Mouse (Mus musculus) midbrain, embryonic 12.5 days (tissue): ENCODE measurements at regions not wholly inside any gene's neighbourhood (a gene's known extent, or its start where the extent isn't known, plus 50 kb on each side); places are given as distances from the start of the nearest gene placed in this dataset.

Experiments
- ATAC-seq: fragments of 200-750 bp; cut with Nextera tagmentation; 2 replicates; pipeline ENCODE4 v1.8.0; 2017; ENCODE audit warnings: low read depth, moderate TSS enrichment, moderate library complexity; ENCODE audit not compliant: low FRiP score
- H3K27ac ChIP-seq: fragments of 300-500 bp; sonication (generic); replicated peaks from 2 replicates; pipeline ENCODE4 v1.5.1; 2016; ENCODE audit warnings: mild to moderate bottlenecking
- H3K27me3 ChIP-seq: fragments of 300-500 bp; sonication (generic); 2 replicates; pipeline ENCODE4 v1.6.1; 2016; ENCODE audit warnings: mild to moderate bottlenecking
- H3K36me3 ChIP-seq: fragments of 300-500 bp; sonication (generic); 2 replicates; pipeline ENCODE4 v1.6.1; 2016
- H3K4me1 ChIP-seq: fragments of 300-500 bp; sonication (generic); 2 replicates; pipeline ENCODE4 v1.6.1; 2016
- H3K4me2 ChIP-seq: fragments of 300-500 bp; sonication (generic); replicated peaks from 2 replicates; pipeline ENCODE4 v1.6.1; 2016; ENCODE audit warnings: mild to moderate bottlenecking, moderate library complexity
- H3K4me3 ChIP-seq: fragments of 300-500 bp; sonication (generic); 2 replicates; pipeline ENCODE4 v1.5.1; 2016; ENCODE audit warnings: mild to moderate bottlenecking
- H3K9ac ChIP-seq: fragments of 300-500 bp; sonication (generic); replicated peaks from 2 replicates; pipeline ENCODE4 v1.6.1; 2016; ENCODE audit warnings: mild to moderate bottlenecking, moderate library complexity
- H3K9me3 ChIP-seq: fragments of 300-500 bp; sonication (generic); 2 replicates; pipeline ENCODE4 v1.6.1; 2016; ENCODE audit warnings: mild to moderate bottlenecking
- WGBS: fragments of 180-500 bp; shearing (Covaris S2); methylation state at CpG from one replicate; pipeline ENCODE4 v1.1.7; 2016; 5-methylcytosine and 5-hydroxymethylcytosine counted together

- no peak overlapping the region for H3K4me2 ChIP-seq
- ATAC-seq: no peak
- no peak overlapping the region for H3K4me3 ChIP-seq
- H3K4me1 ChIP-seq: no peaks in the 10 kb centered on the region
- WGBS: 51% methylated on average over 9 of the region's 9 CpGs
- no peak overlapping the region for H3K27ac ChIP-seq
- no peaks in the 10 kb centered on the region for H3K9me3 ChIP-seq
- H3K27me3 ChIP-seq: no peaks in the 10 kb centered on the region
- no peak overlapping the region for H3K9ac ChIP-seq
- no peaks in the 10 kb centered on the region for H3K36me3 ChIP-seq
Observed at GRCm38 (mm10) chr15:11590542-11591116, 191.2 kb upstream of the Tars start.

DNA sequence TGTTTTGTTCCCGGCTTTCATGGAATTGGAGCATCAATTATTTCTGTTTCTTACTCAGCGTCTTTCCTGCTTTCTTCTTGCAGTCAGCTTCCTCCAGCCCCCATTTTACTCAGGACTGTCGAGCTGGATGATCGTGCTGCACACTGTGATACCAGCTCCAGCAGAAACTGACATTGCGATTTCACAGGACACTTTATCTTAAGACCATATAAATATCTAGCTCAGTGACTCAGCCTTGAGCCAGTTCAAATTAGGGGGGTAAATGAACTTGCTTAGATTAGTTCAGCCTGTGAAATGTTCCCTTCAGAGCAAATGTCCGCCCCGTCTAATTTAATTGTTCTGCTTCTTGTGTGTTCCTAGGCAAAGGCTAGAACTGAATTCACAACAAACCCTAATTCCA lies 190.3 kb upstream of the Tars start:
- ATAC-seq: no peak
- no peaks in the 10 kb centered on the region for H3K27me3 ChIP-seq
- WGBS: 65% methylated on average over 7 of the region's 7 CpGs
- no peaks in the 10 kb centered on the region for H3K4me1 ChIP-seq
- H3K27ac ChIP-seq: no peak overlapping the region
- H3K9me3 ChIP-seq: no peaks in the 10 kb centered on the region
- no peak overlapping the region for H3K4me2 ChIP-seq
- H3K4me3 ChIP-seq: no peak overlapping the region
- H3K9ac ChIP-seq: no peak overlapping the region
- H3K36me3 ChIP-seq: no peaks in the 10 kb centered on the region

GRCm38 (mm10) chr15:11586384-11586783 lies 186.9 kb upstream of the Tars start:
- ATAC-seq: no peak
- Histone ChIP-seq H3K4me1 (no peaks in the 10 kb centered on the region), H3K4me3 (no peak overlapping the region), H3K36me3 (no peaks in the 10 kb centered on the region), H3K4me2 (no peak overlapping the region), H3K27ac (no peak overlapping the region), H3K27me3 (no peaks in the 10 kb centered on the region), H3K9ac (no peak overlapping the region), H3K9me3 (no peaks in the 10 kb centered on the region)
- WGBS: 94% methylated on average over 2 of the region's 2 CpGs

- Histone ChIP-seq H3K36me3 (no peaks in the 10 kb centered on the region), H3K9me3 (no peaks in the 10 kb centered on the region), H3K4me1 (no peaks in the 10 kb centered on the region), H3K27ac (no peak overlapping the region), H3K27me3 (no peaks in the 10 kb centered on the region), H3K4me3 (no peak overlapping the region), H3K4me2 (no peak overlapping the region), H3K9ac (no peak overlapping the region)
- WGBS: 49% methylated on average over 2 of the region's 2 CpGs
- no peak for ATAC-seq
Observed at GRCm38 (mm10) chr15:11584155-11584554, 184.7 kb upstream of the Tars start.

DNA sequence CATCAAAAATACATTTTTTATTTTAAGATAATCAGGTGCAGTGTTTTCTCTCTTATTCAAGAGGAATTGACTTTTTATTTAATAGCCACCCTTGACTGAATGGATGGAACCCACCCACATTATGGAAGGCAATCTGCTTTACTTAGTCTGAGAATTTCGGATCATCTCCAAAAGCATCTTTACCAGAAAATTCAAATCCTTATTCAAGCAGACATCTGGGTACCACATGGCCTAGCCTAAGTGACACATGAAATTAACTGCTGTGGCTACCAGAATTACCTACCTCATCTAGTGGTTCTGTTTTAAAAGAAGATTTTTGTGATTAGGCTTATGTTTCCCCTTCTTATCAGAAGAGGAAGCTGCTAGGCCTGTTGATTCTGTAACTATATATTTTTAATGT lies 178.9 kb upstream of the Tars start:
- no peak overlapping the region for H3K27ac ChIP-seq
- H3K4me3 ChIP-seq: no peak overlapping the region
- H3K4me1 ChIP-seq: no peaks in the 10 kb centered on the region
- H3K9me3 ChIP-seq: no peaks in the 10 kb centered on the region
- H3K36me3 ChIP-seq: no peaks in the 10 kb centered on the region
- ATAC-seq: no peak
- H3K4me2 ChIP-seq: no peak overlapping the region
- 85% methylated on average over 1 of the region's 1 CpGs for WGBS
- H3K27me3 ChIP-seq: no peaks in the 10 kb centered on the region
- no peak overlapping the region for H3K9ac ChIP-seq

- Histone ChIP-seq H3K4me2 (no peak overlapping the region), H3K36me3 (no peaks in the 10 kb centered on the region), H3K27ac (no peak overlapping the region), H3K4me1 (no peaks in the 10 kb centered on the region), H3K4me3 (no peak overlapping the region), H3K9ac (no peak overlapping the region), H3K27me3 (no peaks in the 10 kb centered on the region), H3K9me3 (no peaks in the 10 kb centered on the region)
- WGBS: 90% methylated on average over 2 of the region's 2 CpGs
- no peak for ATAC-seq
Observed at GRCm38 (mm10) chr15:11574359-11574758, 174.9 kb upstream of the Tars start.

- WGBS: 88% methylated on average over 2 of the region's 2 CpGs
- H3K27me3 ChIP-seq: no peaks in the 10 kb centered on the region
- no peaks in the 10 kb centered on the region for H3K36me3 ChIP-seq
- no peaks in the 10 kb centered on the region for H3K9me3 ChIP-seq
- H3K4me1 ChIP-seq: no peaks in the 10 kb centered on the region
- H3K4me2 ChIP-seq: no peak overlapping the region
- no peak overlapping the region for H3K4me3 ChIP-seq
- no peak for ATAC-seq
- no peak overlapping the region for H3K9ac ChIP-seq
- H3K27ac ChIP-seq: no peak overlapping the region
Observed at GRCm38 (mm10) chr15:11573496-11573895, 174.0 kb upstream of the Tars start.

DNA sequence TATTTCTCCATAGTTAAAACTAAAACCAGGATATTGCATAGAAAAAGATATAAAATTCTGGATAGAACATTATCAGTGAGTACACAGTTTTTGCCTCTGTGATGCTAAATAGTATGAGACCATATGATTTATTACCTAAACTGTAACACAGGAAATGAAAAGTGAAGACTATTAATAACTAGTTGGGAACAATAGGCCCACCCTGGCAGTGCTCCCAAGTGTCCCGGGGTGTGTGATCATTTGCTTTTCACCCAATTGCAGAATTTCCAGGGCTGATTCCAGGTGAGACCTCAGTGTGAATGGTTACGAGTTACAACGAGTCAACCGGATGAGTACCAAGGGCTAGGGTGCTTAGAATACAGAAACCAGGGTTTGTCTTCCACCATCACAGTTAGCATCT lies 172.6 kb upstream of the Tars start:
- ATAC-seq: no peak
- Histone ChIP-seq H3K4me1 (no peaks in the 10 kb centered on the region), H3K9ac (no peak overlapping the region), H3K27ac (no peak overlapping the region), H3K36me3 (no peaks in the 10 kb centered on the region), H3K4me2 (no peak overlapping the region), H3K4me3 (no peak overlapping the region), H3K27me3 (no peaks in the 10 kb centered on the region), H3K9me3 (no peaks in the 10 kb centered on the region)
- 89% methylated on average over 4 of the region's 4 CpGs for WGBS

GRCm38 (mm10) chr15:11565503-11566031 lies 166.1 kb upstream of the Tars start:
- no peaks in the 10 kb centered on the region for H3K36me3 ChIP-seq
- H3K27me3 ChIP-seq: no peaks in the 10 kb centered on the region
- H3K9me3 ChIP-seq: no peaks in the 10 kb centered on the region
- peak; percentile 70 for ATAC-seq
- H3K4me2 ChIP-seq: peak overlapping the region; percentile 26; the same call in 1 of the 2 replicates
- WGBS: 14% methylated on average over 10 of the region's 10 CpGs
- H3K4me1 ChIP-seq: peaks cover 6% of the 10 kb centered on the region
- no peak overlapping the region for H3K27ac ChIP-seq
- no peak overlapping the region for H3K4me3 ChIP-seq
- no peak overlapping the region for H3K9ac ChIP-seq

DNA sequence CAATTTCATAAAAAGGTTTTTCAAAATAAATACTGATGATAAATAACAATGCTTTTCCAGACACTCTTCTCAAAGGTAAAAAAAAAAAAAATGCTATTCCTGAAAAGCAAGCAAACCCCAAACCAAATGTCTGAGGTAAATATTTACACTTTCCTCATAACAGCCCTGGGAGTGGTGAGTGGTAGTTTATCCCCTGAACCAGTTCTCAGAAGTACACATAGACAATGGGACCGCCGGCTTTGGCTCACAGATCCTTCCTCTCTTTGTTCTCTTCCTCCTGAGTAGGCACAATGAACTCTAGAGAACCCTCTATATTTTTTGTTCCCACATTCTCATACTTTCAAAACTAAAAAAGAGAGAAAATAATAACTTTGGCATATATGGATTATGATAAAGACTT lies 153.1 kb upstream of the Tars start:
- no peak overlapping the region for H3K4me2 ChIP-seq
- H3K36me3 ChIP-seq: no peaks in the 10 kb centered on the region
- no peak overlapping the region for H3K9ac ChIP-seq
- H3K4me3 ChIP-seq: no peak overlapping the region
- H3K4me1 ChIP-seq: no peaks in the 10 kb centered on the region
- no peak overlapping the region for H3K27ac ChIP-seq
- H3K27me3 ChIP-seq: no peaks in the 10 kb centered on the region
- H3K9me3 ChIP-seq: no peaks in the 10 kb centered on the region
- ATAC-seq: no peak
- 51% methylated on average over 2 of the region's 2 CpGs for WGBS

- Histone ChIP-seq H3K36me3 (no peaks in the 10 kb centered on the region), H3K9ac (no peak overlapping the region), H3K27me3 (no peaks in the 10 kb centered on the region), H3K27ac (no peak overlapping the region), H3K9me3 (no peaks in the 10 kb centered on the region), H3K4me2 (no peak overlapping the region), H3K4me1 (no peaks in the 10 kb centered on the region), H3K4me3 (no peak overlapping the region)
- no peak for ATAC-seq
- 86% methylated on average over 1 of the region's 1 CpGs for WGBS
Observed at GRCm38 (mm10) chr15:11552110-11552509, 152.6 kb upstream of the Tars start.

DNA sequence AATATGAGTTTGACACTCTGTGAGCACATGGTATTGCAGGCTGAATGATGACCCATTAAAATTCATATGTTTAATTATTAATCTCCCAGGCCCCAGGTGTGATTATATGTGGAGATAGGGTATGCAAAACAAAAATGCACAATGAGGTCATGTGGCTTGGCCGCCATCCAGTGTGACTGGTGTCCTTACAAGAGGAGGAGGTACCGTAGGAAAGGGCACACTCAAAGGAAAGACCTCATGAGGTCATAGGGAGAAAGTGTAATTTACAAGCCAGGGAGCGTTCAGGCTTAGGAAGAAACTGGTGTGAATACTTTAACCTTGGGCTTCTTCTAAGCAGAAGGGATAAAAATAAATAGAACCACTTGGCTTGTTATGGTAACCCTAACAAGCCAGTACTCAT lies 140.0 kb upstream of the Tars start:
- H3K9ac ChIP-seq: no peak overlapping the region
- no peak overlapping the region for H3K27ac ChIP-seq
- no peak overlapping the region for H3K4me3 ChIP-seq
- no peak overlapping the region for H3K4me2 ChIP-seq
- no peaks in the 10 kb centered on the region for H3K4me1 ChIP-seq
- ATAC-seq: no peak
- 75% methylated on average over 3 of the region's 3 CpGs for WGBS
- H3K27me3 ChIP-seq: no peaks in the 10 kb centered on the region; the same call in 1 of the 2 replicates
- H3K9me3 ChIP-seq: no peaks in the 10 kb centered on the region
- no peaks in the 10 kb centered on the region for H3K36me3 ChIP-seq

DNA sequence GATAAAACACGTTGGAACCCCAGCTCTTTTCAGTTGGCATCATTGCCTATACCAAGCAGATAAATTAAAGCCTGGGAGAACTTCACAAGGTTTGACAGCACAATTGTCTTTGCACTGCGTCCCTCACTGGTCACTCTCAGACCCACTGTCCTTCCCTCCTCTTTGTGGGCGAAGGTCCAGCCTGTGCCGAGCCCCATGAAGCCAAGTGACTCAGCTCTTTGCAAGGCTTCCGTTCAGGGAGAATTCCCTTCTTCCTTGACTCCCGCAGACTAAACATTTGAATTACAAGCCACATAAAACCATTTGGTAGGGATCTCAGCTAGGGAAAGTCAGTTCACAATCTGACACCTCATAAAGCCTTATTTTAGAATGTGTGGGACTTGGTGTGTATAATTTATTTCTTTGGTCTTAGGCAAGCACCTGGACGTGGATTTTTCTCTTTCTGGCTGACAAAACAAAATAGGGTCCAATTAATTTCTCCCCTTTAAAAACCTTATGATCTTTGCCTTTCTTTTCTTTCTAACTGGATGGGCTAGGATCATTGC lies 136.7 kb upstream of the Tars start:
- ATAC-seq: no peak
- H3K27me3 ChIP-seq: no peaks in the 10 kb centered on the region; the same call in 1 of the 2 replicates
- H3K27ac ChIP-seq: no peak overlapping the region
- H3K4me2 ChIP-seq: no peak overlapping the region
- no peaks in the 10 kb centered on the region for H3K4me1 ChIP-seq
- 83% methylated on average over 7 of the region's 7 CpGs for WGBS
- H3K9ac ChIP-seq: no peak overlapping the region
- H3K4me3 ChIP-seq: no peak overlapping the region
- H3K9me3 ChIP-seq: no peaks in the 10 kb centered on the region
- H3K36me3 ChIP-seq: no peaks in the 10 kb centered on the region
